Mouse (Mus musculus) liver, embryonic 12.5 days (tissue): ENCODE data around the gene Efcab5. TPM values are rescaled to one million over a fixed set of nuclear protein-coding genes. Genes with fewer than 3 reads are reported as not detected.
"Not testable (repeated sequence)": the region's sequence is repeated elsewhere in the genome, so short reads cannot be mapped to it uniquely, and the experiment has no call there.

Experiments
- ATAC-seq: fragments of 200-750 bp; cut with Nextera tagmentation; 2 replicates; pipeline ENCODE4 v1.8.0; 2017; ENCODE audit warnings: moderate number of reproducible peaks, mild to moderate bottlenecking, moderate library complexity
- H3K27ac ChIP-seq: fragments of 300-500 bp; sonication (generic); 2 replicates; pipeline ENCODE4 v1.5.1; 2016; ENCODE audit warnings: mild to moderate bottlenecking
- H3K27me3 ChIP-seq: fragments of 300-500 bp; sonication (generic); replicated peaks from 2 replicates; pipeline ENCODE4 v1.6.1; 2016; ENCODE audit warnings: mild to moderate bottlenecking, moderate library complexity
- H3K36me3 ChIP-seq: fragments of 300-500 bp; sonication (generic); 2 replicates; pipeline ENCODE4 v1.6.1; 2016; ENCODE audit warnings: mild to moderate bottlenecking, moderate library complexity
- H3K4me1 ChIP-seq: fragments of 300-500 bp; sonication (generic); 2 replicates; pipeline ENCODE4 v1.6.1; 2016
- H3K4me2 ChIP-seq: fragments of 300-500 bp; sonication (generic); 2 replicates; pipeline ENCODE4 v1.6.1; 2016; ENCODE audit warnings: mild to moderate bottlenecking, moderate library complexity
- H3K4me3 ChIP-seq: fragments of 300-500 bp; sonication (generic); 2 replicates; pipeline ENCODE4 v1.5.1; 2016; ENCODE audit warnings: mild to moderate bottlenecking, moderate library complexity
- H3K9ac ChIP-seq: fragments of 300-500 bp; sonication (generic); 2 replicates; pipeline ENCODE4 v1.6.1; 2016; ENCODE audit warnings: mild to moderate bottlenecking, moderate library complexity
- H3K9me3 ChIP-seq: fragments of 300-500 bp; sonication (generic); replicated peaks from 2 replicates; pipeline ENCODE4 v1.6.1; 2016; ENCODE audit warnings: mild to moderate bottlenecking, moderate library complexity
- WGBS: fragments of 180-500 bp; shearing (Covaris S2); methylation state at CpG from one replicate; pipeline ENCODE4 v1.1.7; 2016; ENCODE audit not compliant: insufficient replicate concordance; 5-methylcytosine and 5-hydroxymethylcytosine counted together
- polyA plus RNA-seq: library from polyadenylated mRNA; unstranded; fragments of >200 nt; fragmentation: Nextera tagmentation; extraction: Ambion mirVana; gene quantifications from 2 replicates; pipeline ENCODE4 v1.2.1, GENCODE M21; 2016

Gene Efcab5
- polyA plus RNA-seq, 1 experiment from 2014 or later, result 0.17 TPM

GRCm38 (mm10) chr11:77093208-77093607, 95.6 kb downstream of the Efcab5 start:
- Histone ChIP-seq H3K9me3 (no peaks in the 10 kb centered on the region), H3K36me3 (no peaks in the 10 kb centered on the region), H3K27ac (no peak overlapping the region), H3K27me3 (0 out of 2 replicates have a peak, but pooled peaks cover 4% of the 10 kb centered on the region), H3K4me2 (peak overlapping the region; percentile 43), H3K4me1 (0 out of 2 replicates have a peak, but pooled peaks cover 3% of the 10 kb centered on the region), H3K4me3 (no peak overlapping the region; the same call in 1 of the 2 replicates), H3K9ac (no peak overlapping the region)
- no peak for ATAC-seq
- WGBS, result 6% methylated on average over 11 of the region's 11 CpGs

GRCm38 (mm10) chr11:77089162-77089561, 99.6 kb downstream of the Efcab5 start:
- WGBS, result 36% methylated on average over 2 of the region's 2 CpGs
- H3K36me3 ChIP-seq, result no peaks in the 10 kb centered on the region
- no peak overlapping the region for H3K27ac ChIP-seq
- no peak overlapping the region for H3K4me2 ChIP-seq
- H3K4me1 ChIP-seq, result 0 out of 2 replicates have a peak, but pooled peaks cover 3% of the 10 kb centered on the region
- 0 out of 2 replicates have a peak, but pooled peaks cover 19% of the 10 kb centered on the region for H3K27me3 ChIP-seq
- H3K9me3 ChIP-seq, result no peaks in the 10 kb centered on the region
- H3K9ac ChIP-seq, result no peak overlapping the region
- ATAC-seq, result no peak
- H3K4me3 ChIP-seq, result no peak overlapping the region

GRCm38 (mm10) chr11:77087004-77087403, 101.8 kb downstream of the Efcab5 start:
- Histone ChIP-seq H3K4me3 (no peak overlapping the region), H3K27ac (no peak overlapping the region), H3K9ac (no peak overlapping the region), H3K27me3 (peaks cover 22% of the 10 kb centered on the region), H3K36me3 (no peaks in the 10 kb centered on the region), H3K4me2 (no peak overlapping the region), H3K4me1 (no peaks in the 10 kb centered on the region), H3K9me3 (no peaks in the 10 kb centered on the region)
- ATAC-seq, result no peak
- WGBS, result 59% methylated on average over 2 of the region's 2 CpGs

GRCm38 (mm10) chr11:77084001-77084682, 104.6 kb downstream of the Efcab5 start:
- ATAC-seq, result no peak
- H3K4me2 ChIP-seq, result no peak overlapping the region
- H3K36me3 ChIP-seq, result no peaks in the 10 kb centered on the region
- 40% methylated on average over 5 of the region's 5 CpGs for WGBS
- no peak overlapping the region for H3K27ac ChIP-seq
- H3K27me3 ChIP-seq, result peaks cover 40% of the 10 kb centered on the region
- H3K4me3 ChIP-seq, result no peak overlapping the region
- H3K9ac ChIP-seq, result no peak overlapping the region
- 0 out of 2 replicates have a peak, but pooled peaks cover 2% of the 10 kb centered on the region for H3K4me1 ChIP-seq
- no peaks in the 10 kb centered on the region for H3K9me3 ChIP-seq

GRCm38 (mm10) chr11:77079361-77079760, 109.4 kb downstream of the Efcab5 start:
- ATAC-seq, result no peak
- H3K9me3 ChIP-seq, result no peaks in the 10 kb centered on the region
- no peak overlapping the region for H3K4me2 ChIP-seq
- H3K4me1 ChIP-seq, result peaks cover 20% of the 10 kb centered on the region
- H3K36me3 ChIP-seq, result peaks cover 19% of the 10 kb centered on the region
- H3K4me3 ChIP-seq, result no peak overlapping the region
- no peak overlapping the region for H3K27ac ChIP-seq
- peaks cover 21% of the 10 kb centered on the region for H3K27me3 ChIP-seq
- 77% methylated on average over 1 of the region's 1 CpGs for WGBS
- H3K9ac ChIP-seq, result no peak overlapping the region

GRCm38 (mm10) chr11:77078273-77079134, 110.3 kb downstream of the Efcab5 start, which contains the start of gene Nsrp1:
Gene Nsrp1 (minus strand): TSS chr11:77078435.
- peak within 1 kb of the TSS; percentile 84 for H3K4me2 ChIP-seq
- peak; percentile 98 for ATAC-seq
- peak within 1 kb of the TSS; percentile 91 for H3K4me3 ChIP-seq
- 4% methylated on average over 48 of the region's 48 CpGs for whole genome bisulfite sequencing
- H3K36me3 ChIP-seq, result peaks cover 28% of the 10 kb centered on the region
- no peaks in the 10 kb centered on the region for H3K9me3 ChIP-seq
- peak within 1 kb of the TSS; percentile 88 for H3K27ac ChIP-seq
- H3K4me1 ChIP-seq, result peaks cover 20% of the 10 kb centered on the region
- peak within 1 kb of the TSS; percentile 83 for H3K9ac ChIP-seq
- peaks cover 21% of the 10 kb centered on the region for H3K27me3 ChIP-seq

GRCm38 (mm10) chr11:77077792-77078191, 111.0 kb downstream of the Efcab5 start:
- WGBS, result 2% methylated on average over 16 of the region's 16 CpGs
- H3K27me3 ChIP-seq, result peaks cover 21% of the 10 kb centered on the region
- H3K4me3 ChIP-seq, result peak overlapping the region; percentile 91
- H3K36me3 ChIP-seq, result peaks cover 34% of the 10 kb centered on the region
- H3K27ac ChIP-seq, result peak overlapping the region; percentile 88
- peak; percentile 45 for ATAC-seq
- peak overlapping the region; percentile 84 for H3K4me2 ChIP-seq
- H3K4me1 ChIP-seq, result peaks cover 20% of the 10 kb centered on the region
- peak overlapping the region; percentile 83 for H3K9ac ChIP-seq
- no peaks in the 10 kb centered on the region for H3K9me3 ChIP-seq

- Histone ChIP-seq H3K27ac (peak overlapping the region; percentile 88), H3K9ac (peak overlapping the region; percentile 83), H3K27me3 (peaks cover 21% of the 10 kb centered on the region), H3K36me3 (peaks cover 38% of the 10 kb centered on the region), H3K4me3 (peak overlapping the region; percentile 91), H3K4me2 (peak overlapping the region; percentile 84), H3K4me1 (peaks cover 20% of the 10 kb centered on the region)
- WGBS, result 52% methylated on average over 4 of the region's 4 CpGs
- not testable (repeated sequence) for H3K9me3 ChIP-seq, ATAC-seq
Observed at GRCm38 (mm10) chr11:77077331-77077730, 111.4 kb downstream of the Efcab5 start.

- no peaks in the 10 kb centered on the region for H3K27me3 ChIP-seq
- no peak overlapping the region for H3K4me2 ChIP-seq
- peaks cover 11% of the 10 kb centered on the region; the same call in 1 of the 2 replicates for H3K4me1 ChIP-seq
- H3K9me3 ChIP-seq, result no peaks in the 10 kb centered on the region
- H3K36me3 ChIP-seq, result peaks cover 54% of the 10 kb centered on the region
- no peak overlapping the region for H3K27ac ChIP-seq
- no peak overlapping the region for H3K9ac ChIP-seq
- no peak for ATAC-seq
- 69% methylated on average over 4 of the region's 4 CpGs for WGBS
- no peak overlapping the region for H3K4me3 ChIP-seq
Observed at GRCm38 (mm10) chr11:77070721-77071120, 118.0 kb downstream of the Efcab5 start.

GRCm38 (mm10) chr11:77068825-77069224, 119.9 kb downstream of the Efcab5 start:
- H3K9me3 ChIP-seq, result no peaks in the 10 kb centered on the region
- peaks cover 16% of the 10 kb centered on the region for H3K4me1 ChIP-seq
- no peak overlapping the region for H3K4me3 ChIP-seq
- no peak for ATAC-seq
- H3K27me3 ChIP-seq, result no peaks in the 10 kb centered on the region
- peaks cover 35% of the 10 kb centered on the region for H3K36me3 ChIP-seq
- no peak overlapping the region for H3K27ac ChIP-seq
- no peak overlapping the region for H3K4me2 ChIP-seq
- H3K9ac ChIP-seq, result no peak overlapping the region
- 76% methylated on average over 4 of the region's 4 CpGs for WGBS

GRCm38 (mm10) chr11:77063406-77063805, 125.4 kb downstream of the Efcab5 start:
- 75% methylated on average over 2 of the region's 2 CpGs for WGBS
- ATAC-seq, result no peak
- no peak overlapping the region for H3K27ac ChIP-seq

GRCm38 (mm10) chr11:77061951-77062350, 126.8 kb downstream of the Efcab5 start:
- no peak overlapping the region for H3K4me3 ChIP-seq
- no peak for ATAC-seq
- no peak overlapping the region for H3K4me2 ChIP-seq
- peaks cover 8% of the 10 kb centered on the region; the same call in 1 of the 2 replicates for H3K4me1 ChIP-seq
- no peak overlapping the region for H3K9ac ChIP-seq
- H3K27me3 ChIP-seq, result no peaks in the 10 kb centered on the region
- no peaks in the 10 kb centered on the region for H3K9me3 ChIP-seq
- H3K36me3 ChIP-seq, result peaks cover 7% of the 10 kb centered on the region; the same call in 1 of the 2 replicates
- no peak overlapping the region for H3K27ac ChIP-seq
- WGBS, result 74% methylated on average over 5 of the region's 5 CpGs

More at GRCm38 (mm10) chr11:77063406-77063805, 125.4 kb downstream of the Efcab5 start:
- Histone ChIP-seq H3K4me2 (no peak overlapping the region), H3K9ac (no peak overlapping the region), H3K4me1 (peaks cover 8% of the 10 kb centered on the region; the same call in 1 of the 2 replicates), H3K9me3 (no peaks in the 10 kb centered on the region), H3K4me3 (no peak overlapping the region), H3K27me3 (no peaks in the 10 kb centered on the region), H3K36me3 (peaks cover 7% of the 10 kb centered on the region; the same call in 1 of the 2 replicates)
